Mouse (Mus musculus) left cerebral cortex, postnatal 10 days (tissue): ENCODE measurements around the gene Gab2. TPM values are rescaled to one million over a fixed set of nuclear protein-coding genes. Genes with fewer than 3 reads are reported as not detected.
A peak's percentile ranks its signal among the peaks of the same experiment; 100 is the strongest.

Source experiments
- DNase-seq, 2 experiments: peaks; one replicate each; pipeline ENCODE4 v3.0.0; 2021 to 2022; ENCODE audit warnings: low spot score in 2 of 2, mixed read lengths in 1 of 2; ENCODE audit errors: extremely low spot score in 1 of 2
- intact Hi-C: fragments of 180-260 bp; cut with DNase I; formaldehyde crosslinking; loops from one replicate; pipeline ENCODE4 v1.15.1; 2025
- total RNA-seq, 2 experiments: library from RNA; stranded (reverse); gene quantifications; 2 replicates each; pipeline ENCODE4 v1.2.3; 2021

Gab2 gene
- total RNA-seq, 2 experiments from 2014 or later, result 21.0 to 23.7 TPM

DNA sequence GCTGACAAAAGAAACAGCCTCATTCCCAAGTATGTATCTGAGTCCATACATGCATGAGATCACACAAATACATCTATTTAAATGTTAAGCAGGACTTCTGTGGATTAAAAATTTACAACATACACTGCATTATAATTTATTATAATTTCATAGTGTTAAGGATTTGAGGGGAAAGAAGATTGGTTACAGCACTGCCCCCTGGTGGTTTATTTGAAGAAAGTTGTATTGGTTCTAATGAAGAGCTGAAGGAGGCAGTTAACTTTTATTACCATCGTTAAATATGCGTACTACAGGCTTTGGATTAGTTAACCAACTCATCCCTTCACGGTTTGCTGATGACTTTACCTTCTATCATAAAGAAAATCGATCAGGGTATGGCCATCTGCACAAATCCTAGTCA, 3.9 kb downstream of the Gab2 start:
- intact Hi-C loops, result loop anchor here (10.0 kb wide), 1 partner anchor 90 kb away; no protein-coding TSS in a partner anchor
- DNase-seq, result peak in 1 of 2 experiments; percentile 18

DNA sequence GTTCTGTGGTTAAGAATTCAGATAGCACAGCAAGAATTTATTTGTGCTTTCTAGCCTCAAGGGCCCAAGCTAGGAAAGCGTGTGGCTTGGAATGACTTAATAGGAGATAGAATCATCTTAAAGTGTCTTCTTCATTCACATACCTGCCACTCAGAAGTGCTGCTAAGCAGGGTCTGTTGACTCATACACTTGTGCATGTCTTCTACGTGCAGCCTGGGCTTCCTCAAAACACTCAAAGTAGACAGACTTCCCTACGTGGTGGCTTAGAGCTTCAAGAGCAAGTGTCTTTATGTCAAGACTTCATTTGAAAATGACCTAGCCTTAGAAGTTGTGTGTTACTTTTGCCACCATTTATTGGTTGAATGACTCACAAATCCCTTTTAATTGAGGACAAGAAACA, 12.9 kb downstream of the Gab2 start:
- intact Hi-C loops, result no loop called here

DNA sequence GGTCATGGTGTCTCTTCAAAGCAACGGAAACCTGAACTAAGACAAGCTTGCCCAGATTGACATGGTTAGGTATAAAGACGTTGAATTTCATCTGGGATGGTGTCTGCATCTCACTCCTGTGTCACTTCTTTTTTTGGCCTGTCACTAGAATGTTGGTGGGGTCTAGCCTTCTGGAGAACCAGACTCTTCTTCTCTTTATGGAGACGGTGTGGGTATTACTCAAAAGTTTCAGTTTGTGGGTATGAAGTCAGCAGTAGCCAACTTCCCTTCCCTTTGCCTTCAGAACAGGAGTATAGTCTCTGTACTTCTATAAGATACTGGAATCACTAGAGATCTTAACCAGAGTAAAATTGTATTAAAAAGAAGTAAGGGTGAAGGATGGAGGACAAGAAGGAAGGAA, 26.7 kb downstream of the Gab2 start:
- no peak for DNase-seq
- intact Hi-C loops, result no loop called here

More for the DNA sequence above, 12.9 kb downstream of the Gab2 start:
- no peak for DNase-seq

DNA sequence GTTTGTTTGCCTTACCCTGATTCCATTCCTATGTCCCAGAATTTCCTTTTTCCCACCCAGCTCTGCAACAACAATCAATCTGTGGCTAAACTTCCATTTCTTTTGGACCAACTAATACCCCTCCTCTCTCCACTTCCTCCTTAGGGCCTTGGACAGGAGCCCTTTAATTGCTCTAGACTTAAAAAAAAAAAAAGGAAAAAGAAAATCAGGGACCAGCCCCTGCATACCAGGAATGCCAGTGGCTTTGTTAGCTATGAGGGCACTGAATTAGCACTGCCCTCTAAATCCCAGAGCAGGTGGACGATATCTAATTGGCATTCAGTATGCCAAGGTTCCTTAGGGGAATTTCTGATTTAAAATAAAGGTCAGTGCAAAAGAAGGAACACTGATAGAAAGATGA, 47.6 kb downstream of the Gab2 start:
- intact Hi-C loops, result no loop called here
- no peak for DNase-seq

DNA sequence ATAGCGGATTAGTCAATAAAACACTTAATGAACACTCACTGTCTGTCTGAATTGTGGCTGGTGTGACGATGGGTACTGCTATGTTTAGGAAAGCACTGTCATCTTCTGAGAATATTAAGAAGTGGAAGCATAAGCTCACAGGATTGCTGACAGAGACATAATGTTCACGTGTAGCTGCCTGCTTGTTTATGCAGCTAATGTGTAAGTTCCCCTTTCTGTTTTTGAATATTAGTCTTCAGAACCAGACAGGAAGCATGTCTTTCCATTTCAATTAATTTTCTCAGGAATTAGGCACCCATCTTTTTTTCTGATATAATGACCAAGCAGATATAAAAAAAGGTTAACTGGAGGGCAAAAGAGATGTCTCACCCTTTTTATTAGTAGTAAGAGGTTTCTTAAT, 55.1 kb downstream of the Gab2 start:
- DNase-seq, result no peak
- intact Hi-C loops, result no loop called here

DNA sequence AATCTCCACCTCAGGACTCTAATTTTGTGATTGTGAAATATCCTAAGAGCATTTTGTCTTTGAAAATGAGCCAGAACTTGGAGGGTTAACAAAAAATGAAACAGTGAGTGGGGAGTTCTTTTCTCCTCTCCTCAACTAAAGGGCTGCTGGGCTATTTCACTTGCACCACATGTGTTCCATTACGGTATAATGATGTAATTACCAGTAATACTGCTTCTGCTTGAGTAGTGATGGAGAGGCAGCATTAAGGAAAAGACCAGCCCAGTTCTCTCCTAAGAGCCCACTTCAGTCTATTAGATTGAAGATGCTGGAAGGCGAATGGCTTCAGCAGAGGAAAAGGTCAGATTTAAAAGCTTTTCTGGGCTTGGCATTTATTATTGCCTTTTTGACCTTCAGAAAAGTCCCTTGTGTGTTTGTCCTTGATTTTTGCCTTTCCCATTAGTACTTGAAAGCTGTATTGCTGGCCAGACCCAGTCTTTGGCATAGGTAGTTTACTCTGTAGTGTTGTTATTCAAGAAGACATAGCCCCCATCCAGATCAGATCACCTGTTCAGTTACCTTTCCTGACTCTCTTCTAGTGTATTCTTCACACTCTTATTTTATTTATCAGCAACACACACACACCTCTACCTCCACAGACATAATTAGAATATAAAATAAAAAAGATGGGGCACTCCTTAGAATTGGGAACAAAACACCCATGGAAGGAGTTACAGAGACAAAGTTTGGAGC, 69.9 kb downstream of the Gab2 start:
- DNase-seq, result no peak
- intact Hi-C loops, result no loop called here

DNA sequence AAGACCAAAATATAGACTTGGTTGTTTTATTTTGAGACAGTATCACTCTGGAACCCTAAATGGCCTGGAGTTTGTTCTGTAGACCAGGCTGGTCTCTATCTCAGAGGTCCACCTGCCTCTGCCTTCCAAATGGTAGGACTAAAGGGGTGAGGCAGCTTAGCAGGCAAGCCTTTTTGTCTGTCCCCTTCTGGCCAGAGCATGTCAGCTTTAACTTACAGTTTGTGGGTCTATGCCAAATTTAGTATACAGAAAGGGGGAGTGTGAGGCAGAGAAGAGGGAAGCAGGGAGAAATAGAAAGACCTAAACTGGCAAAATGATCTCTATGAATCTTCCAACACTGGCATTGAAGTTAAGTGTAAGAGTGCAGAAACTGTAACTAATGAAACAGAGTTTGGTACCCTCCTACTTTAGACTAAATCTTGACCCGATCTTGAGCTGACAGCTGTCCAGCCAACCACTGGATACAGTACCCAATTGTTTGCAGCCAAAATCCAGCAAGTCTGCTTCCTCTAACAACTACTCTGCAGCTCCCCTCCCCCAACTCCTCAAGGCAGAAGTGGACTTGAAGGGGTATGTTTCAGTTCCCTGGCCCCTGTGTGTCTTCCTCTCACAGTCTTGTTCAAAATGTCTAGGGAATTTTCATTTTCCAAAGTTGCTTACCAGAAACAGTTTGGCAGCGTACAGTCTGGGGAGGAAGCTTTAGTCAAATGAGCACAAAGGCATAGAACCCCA, 73.5 kb downstream of the Gab2 start:
- intact Hi-C loops, result no loop called here

DNA sequence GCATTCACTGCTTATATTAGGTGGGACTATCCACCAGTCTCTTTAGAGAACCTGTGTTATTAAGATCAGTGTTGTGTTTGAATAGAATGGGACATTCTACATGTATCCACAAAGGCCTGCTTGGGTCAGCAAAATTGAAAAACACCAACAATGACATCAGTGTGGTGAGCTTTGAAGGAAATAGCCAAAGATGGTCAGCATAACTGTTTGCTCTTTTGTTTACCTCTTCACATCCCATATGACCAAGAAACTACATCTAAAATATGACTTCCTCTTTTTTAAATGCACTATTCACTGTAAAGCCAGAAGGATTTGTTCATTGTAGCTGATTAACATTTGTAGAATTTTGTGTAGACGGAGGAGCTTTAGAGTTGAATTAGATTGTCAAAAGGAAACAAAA, 82.9 kb downstream of the Gab2 start:
- intact Hi-C loops, result no loop called here
- DNase-seq, result no peak

More for the DNA sequence above, 73.5 kb downstream of the Gab2 start:
- peak; percentile 19 to 51 for DNase-seq

DNA sequence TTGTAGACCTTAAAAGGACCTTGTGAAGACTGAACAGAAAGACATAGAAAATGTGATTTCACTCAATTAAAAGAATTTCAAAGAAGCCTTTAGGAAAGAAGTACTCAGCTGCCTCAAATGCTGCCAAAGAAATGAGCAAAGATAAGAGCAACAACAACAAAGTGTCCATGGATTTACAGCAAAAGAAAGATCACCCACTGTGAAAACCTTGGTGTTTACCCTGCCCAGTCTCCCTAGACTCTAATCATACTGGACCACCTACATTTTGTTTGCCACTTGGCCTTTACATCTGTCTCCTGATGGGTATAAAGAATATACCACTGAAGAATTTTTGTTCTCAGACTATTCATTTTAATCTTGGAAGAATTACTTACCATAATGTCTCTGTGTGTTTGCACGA, 89.7 kb downstream of the Gab2 start:
- no peak for DNase-seq
- intact Hi-C loops, result loop anchor here (10.0 kb wide), 1 partner anchor 86 kb away; the partner anchor contains the start of gene Gab2

DNA sequence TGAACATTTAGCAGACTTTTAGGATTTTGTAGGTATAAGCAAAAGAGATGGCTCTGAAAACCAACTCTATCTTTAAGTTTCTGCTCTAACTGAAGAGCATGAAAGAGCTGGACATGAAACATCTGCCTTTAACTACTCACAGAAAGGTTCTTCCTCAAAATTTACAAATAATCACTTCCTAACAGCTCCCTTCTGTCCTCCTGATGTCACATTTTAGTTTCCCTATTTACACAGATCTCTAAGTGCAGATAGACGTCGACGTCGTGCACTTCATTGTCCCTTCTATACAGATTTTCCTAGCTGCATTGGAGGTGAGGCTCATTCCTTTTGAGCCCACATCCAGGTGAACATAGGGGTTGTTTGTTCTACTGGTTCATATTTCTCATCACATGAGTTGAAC, 90.3 kb downstream of the Gab2 start:
- DNase-seq, result no peak
- intact Hi-C loops, result loop anchor here (10.0 kb wide), 1 partner anchor 87 kb away; the partner anchor contains the start of gene Gab2

DNA sequence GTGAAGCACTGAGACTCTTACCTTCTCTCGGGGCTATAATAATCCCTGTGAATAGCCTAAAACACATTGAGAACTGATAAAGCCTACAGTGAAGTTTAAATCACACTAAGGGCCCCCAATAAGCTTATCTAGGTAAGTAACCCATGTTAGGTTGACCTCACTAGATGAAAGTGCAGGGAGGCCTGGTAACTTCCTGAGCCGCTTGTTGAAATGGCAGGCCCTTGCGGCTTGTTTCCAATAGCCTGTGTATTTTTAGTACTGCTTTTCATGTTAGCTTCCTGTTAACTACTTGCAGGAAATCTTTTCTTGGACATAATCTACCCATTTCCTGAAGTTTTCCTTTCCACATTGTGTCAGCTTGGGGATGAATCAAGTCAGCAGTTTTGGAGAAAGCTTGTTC, 90.7 kb downstream of the Gab2 start:
- DNase-seq, result peak in 1 of 2 experiments; percentile 18
- intact Hi-C loops, result loop anchor here (10.0 kb wide), 1 partner anchor 87 kb away; the partner anchor contains the start of gene Gab2

DNA sequence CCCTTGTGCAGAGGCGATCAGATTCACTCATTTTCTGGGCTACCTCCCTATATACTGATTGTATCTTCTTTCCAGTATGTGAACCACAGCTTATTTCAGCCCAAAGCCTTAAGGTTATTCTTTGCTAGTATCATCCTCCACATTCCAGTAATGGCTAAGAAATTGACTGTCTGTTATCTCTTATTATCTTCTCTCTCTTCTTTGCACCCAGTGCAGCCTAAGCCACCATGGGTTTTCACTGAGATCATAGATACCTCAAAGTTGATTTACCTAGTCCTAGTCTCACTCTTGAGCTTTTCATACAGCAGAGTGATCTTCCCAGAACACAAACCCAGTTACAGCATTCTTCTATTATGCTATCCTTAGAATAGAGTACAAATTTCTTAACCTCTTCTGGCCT, 100.5 kb downstream of the Gab2 start:
- intact Hi-C loops, result no loop called here

DNA sequence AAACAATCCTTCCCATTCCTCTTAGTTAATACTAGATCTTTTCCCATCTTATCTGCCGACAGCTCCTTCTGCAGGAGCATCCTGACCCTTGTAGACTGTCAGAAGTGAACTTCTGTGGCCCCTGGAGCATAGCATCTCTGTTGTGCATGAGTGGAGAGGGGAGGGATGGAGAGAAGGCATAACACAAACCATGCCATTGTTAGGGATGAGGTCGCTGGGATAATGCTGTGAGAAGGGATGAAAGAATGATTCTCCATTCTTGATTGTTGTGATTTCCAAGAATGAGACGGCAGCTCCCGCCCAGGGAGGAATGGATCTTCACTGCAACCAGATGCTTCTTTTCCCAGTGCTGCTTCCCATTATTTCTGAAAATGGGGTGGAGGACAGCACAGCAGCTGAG, 102.0 kb downstream of the Gab2 start:
- intact Hi-C loops, result no loop called here
- DNase-seq, result no peak

More for the DNA sequence above, 100.5 kb downstream of the Gab2 start:
- DNase-seq, result no peak

DNA sequence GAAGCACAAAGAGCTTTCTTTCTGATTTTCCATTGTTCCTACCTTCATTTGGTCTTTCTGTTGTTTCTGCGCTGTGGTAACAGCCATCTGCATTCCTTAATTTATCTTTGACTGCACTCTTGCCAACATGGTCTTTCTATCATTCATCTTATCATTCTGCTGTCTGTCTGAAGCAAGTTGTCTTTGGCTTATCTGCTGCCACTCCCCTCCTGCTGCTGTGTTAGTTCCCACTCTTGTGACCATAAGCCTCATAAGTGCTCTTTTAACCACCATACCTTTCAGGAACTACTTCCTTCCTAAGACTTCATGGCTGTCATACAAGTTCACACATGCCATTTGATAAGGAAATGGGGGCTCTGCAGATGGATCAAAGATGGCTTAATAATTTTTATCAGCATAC, 102.6 kb downstream of the Gab2 start:
- no peak for DNase-seq
- intact Hi-C loops, result no loop called here

DNA sequence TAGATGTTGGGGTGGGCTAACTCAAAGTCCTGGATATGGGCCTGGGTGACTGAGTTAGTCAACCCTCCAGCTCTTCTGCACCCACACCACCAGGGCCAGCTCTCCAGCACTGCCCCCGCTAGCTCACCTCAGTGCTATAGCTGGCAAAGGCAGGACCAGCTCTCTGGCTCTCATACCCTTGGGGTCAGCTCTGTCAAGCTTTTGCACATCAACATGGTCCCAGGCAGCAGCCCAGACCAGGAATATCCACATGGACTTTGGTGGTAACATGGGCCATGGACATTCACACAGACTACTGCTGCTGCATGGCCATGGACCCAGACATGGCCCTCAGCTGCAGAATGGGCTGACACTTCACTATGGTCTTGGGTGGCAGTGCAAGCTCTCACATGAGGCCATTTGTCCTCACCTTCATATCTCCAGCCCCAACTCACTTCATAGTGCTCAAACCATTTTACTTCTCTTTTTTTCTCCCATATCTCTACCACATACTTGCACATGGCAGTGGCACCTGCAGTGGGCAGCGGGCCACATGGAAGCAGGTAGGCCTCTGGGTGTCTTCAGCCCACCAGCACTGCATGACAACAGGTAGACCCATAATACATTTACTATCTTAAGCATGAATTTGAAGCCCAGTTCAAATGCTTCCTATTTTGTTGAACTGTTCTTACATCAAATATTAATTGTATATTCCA, 106.1 kb downstream of the Gab2 start:
- intact Hi-C loops, result no loop called here
- DNase-seq, result no peak

DNA sequence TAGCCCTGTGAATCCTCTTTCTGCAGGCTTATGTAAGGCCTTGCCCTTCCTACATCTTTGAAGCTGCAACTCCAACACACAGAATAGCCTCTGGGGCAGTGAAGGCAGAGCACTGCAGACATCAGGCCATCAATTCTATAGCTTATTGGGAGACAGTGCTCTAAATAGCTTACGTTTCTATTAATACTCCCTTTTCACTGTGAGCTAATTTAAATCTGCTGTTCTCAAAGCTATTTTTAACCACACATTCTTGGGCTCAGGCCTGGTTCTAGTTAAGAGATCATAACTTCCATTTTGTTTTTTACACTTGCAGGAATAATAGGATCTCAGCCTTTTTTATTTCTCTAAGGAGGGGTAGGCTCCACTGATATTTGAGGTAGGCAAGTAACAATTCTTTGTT, 107.7 kb downstream of the Gab2 start:
- intact Hi-C loops, result no loop called here
- no peak for DNase-seq

DNA sequence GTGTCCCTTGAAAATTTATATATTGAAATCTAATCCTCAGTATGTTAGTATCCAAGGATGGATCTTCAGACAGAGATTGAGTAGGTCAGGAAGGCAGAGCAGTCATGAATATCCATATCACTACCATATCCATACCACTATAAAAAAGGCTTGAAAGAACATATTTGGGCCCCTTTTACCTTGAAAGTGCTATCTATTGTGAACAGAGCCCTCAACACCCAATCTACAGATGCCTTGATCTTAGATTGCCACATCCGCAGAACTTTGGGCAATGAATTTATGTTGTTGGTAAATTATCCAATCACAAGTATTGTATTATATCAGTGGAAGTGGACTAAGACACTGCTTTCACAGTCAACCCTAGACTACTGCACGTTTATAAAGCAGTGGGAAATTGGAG, 122.5 kb downstream of the Gab2 start:
- intact Hi-C loops, result no loop called here
- no peak for DNase-seq

DNA sequence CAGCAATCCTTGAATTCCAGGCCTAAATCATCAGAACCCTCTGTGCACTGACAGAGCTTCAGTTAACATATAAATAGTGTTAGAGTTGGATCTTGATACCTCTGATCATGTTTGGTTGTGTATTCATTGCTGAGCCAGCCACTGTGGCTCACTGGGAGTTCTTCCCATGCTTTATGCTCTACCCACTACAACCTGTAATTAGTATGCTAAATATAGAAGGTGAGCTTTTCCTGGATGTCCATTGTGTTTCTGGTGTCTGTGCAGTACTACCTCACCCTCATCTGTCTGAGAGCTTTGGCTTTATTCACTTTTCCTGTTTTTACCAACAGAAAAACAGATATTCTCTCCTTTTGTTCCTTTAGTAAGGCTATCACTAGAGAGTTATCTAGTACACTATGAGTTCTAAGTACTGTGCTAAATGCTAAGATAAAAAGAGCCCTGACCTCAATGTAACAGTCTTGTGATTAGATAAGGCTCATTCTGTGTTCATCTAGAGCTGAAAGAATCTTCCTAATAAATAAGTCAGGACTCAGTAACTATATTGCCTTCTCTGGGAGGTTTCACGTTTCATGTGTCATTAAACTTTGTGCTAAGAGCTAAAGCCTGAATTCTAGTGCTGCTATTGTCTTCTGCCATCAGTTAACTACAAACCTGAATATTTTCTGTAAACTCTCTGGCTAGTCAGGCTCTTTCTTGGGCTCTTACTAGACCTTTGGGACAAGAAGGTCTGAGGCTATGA, 127.6 kb downstream of the Gab2 start:
- intact Hi-C loops, result no loop called here
- DNase-seq, result no peak

DNA sequence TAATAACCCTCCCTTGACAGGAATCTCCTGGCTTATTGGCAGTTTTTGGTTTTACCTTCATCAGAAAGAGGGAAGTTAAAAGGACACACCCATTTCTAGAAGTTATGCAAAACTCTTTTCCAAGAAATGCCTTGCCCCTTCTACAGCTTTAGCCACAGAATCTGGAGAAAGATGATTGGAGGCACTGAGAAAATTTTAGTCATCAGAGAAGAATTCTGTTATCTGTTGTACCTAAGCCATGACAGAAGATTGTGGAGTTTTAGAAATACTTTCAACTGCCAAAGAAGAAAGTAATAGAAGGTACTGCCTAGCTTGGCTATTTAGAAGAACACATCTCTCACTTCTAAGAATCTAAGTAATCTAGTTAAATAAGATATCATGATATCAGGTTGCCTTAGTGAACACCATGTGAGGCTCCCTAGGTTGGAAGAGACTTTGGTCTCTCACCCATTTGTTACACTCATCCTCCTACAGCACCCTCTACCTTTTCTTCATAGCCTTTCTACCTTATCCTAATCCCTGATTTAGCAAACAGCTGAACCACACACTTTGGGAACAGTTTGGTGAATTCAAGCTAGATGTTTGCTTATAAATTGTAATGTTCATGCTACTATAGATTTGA, 128.8 kb downstream of the Gab2 start:
- DNase-seq, result no peak
- intact Hi-C loops, result no loop called here
